Mouse (Mus musculus) heart, embryonic 15.5 days (tissue): ENCODE measurements around the gene Srrm3. TPM values are rescaled to one million over a fixed set of nuclear protein-coding genes. Genes with fewer than 3 reads are reported as not detected.

ENCODE experiments used
- ATAC-seq: fragments of 200-750 bp; cut with Nextera tagmentation; replicated peaks from 2 replicates; pipeline ENCODE4 v1.8.0; 2017; ENCODE audit warnings: low read depth, moderate TSS enrichment; ENCODE audit not compliant: insufficient number of reproducible peaks, insufficient read depth, low FRiP score
- H3K27ac ChIP-seq: fragments of 300-500 bp; sonication (generic); 2 replicates; pipeline ENCODE4 v1.5.1; 2015; ENCODE audit warnings: mild to moderate bottlenecking, inconsistent platforms
- H3K27me3 ChIP-seq: fragments of 300-500 bp; sonication (generic); 2 replicates; pipeline ENCODE4 v1.6.1; 2015; ENCODE audit warnings: inconsistent platforms
- H3K36me3 ChIP-seq: fragments of 300-500 bp; sonication (generic); 2 replicates; pipeline ENCODE4 v1.6.1; 2015; ENCODE audit warnings: mild to moderate bottlenecking, inconsistent platforms
- H3K4me1 ChIP-seq: fragments of 300-500 bp; sonication (generic); replicated peaks from 2 replicates; pipeline ENCODE4 v1.6.1; 2015; ENCODE audit warnings: inconsistent platforms
- H3K4me2 ChIP-seq: fragments of 300-500 bp; sonication (generic); 2 replicates; pipeline ENCODE4 v1.6.1; 2015; ENCODE audit warnings: inconsistent platforms, mild to moderate bottlenecking, moderate library complexity
- H3K4me3 ChIP-seq: fragments of 300-500 bp; sonication (generic); 2 replicates; pipeline ENCODE4 v1.5.1; 2015; ENCODE audit warnings: mild to moderate bottlenecking, inconsistent platforms
- H3K9ac ChIP-seq: fragments of 300-500 bp; sonication (generic); 2 replicates; pipeline ENCODE4 v1.6.1; 2015; ENCODE audit warnings: mild to moderate bottlenecking, inconsistent platforms
- H3K9me3 ChIP-seq: fragments of 300-500 bp; sonication (generic); replicated peaks from 2 replicates; pipeline ENCODE4 v1.6.1; 2016; ENCODE audit warnings: inconsistent platforms
- WGBS: fragments of 180-500 bp; shearing (Covaris S2); methylation state at CpG from one replicate; pipeline ENCODE4 v1.1.7; 2015; ENCODE audit warnings: mixed read lengths; 5-methylcytosine and 5-hydroxymethylcytosine counted together
- polyA plus RNA-seq: library from polyadenylated mRNA; unstranded; fragments of >200 nt; fragmentation: Nextera tagmentation; extraction: Ambion mirVana; gene quantifications from 2 replicates; pipeline ENCODE4 v1.2.1, GENCODE M21; 2015

The Srrm3 gene
- polyA plus RNA-seq, 1 experiment from 2014 or later, result 0.18 TPM

DNA sequence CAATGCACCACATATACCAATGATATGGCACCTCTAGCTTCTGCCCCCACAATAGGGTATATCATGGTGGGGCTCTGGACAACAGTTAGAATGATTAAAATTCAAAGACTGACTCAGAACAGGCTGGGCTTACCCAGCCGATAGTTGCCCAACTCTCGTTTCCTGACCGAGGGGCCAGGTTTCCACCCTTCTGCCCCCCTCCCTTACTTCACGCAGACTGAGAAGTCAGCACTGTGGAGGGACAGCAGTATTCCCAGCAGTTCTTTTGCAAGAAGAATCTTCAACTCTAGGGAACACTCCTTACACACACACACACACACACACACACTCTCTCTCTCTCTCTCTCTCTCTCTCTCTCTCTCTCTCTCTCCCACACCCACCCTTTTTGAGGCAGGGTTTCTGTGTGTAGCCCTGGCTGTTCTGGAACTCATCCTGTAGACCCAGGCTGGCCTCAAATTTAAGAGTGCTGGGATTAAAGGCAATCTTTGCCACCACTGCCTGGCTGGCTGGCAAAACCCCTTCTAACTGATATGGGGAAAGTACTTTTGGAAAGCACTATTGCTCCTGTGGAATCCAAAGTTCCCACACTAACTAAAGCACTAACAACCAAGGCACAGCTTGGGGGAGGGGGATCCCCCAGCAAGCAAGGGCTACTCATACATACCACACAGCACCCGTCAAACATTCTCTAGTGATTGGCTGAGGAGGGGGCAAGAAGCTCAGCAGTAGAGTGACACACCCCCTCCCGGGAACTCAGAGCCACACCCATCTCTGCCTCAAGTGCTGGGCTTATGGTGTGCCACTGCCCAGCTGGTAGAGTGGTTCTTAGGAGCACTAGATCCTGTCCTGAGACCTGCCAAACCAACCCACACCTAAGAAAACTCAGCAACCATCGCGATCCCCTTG, 98.9 kb downstream of the Srrm3 start:
- Histone ChIP-seq H3K4me3 (no peak overlapping the region), H3K9ac (no peak overlapping the region), H3K27me3 (no peaks in the 10 kb centered on the region), H3K4me1 (peaks cover 44% of the 10 kb centered on the region), H3K9me3 (no peaks in the 10 kb centered on the region), H3K36me3 (peaks cover 33% of the 10 kb centered on the region), H3K4me2 (no peak overlapping the region), H3K27ac (peak overlapping the region; percentile 45)
- WGBS, result 42% methylated on average over 8 of the region's 8 CpGs
- ATAC-seq, result no peak

DNA sequence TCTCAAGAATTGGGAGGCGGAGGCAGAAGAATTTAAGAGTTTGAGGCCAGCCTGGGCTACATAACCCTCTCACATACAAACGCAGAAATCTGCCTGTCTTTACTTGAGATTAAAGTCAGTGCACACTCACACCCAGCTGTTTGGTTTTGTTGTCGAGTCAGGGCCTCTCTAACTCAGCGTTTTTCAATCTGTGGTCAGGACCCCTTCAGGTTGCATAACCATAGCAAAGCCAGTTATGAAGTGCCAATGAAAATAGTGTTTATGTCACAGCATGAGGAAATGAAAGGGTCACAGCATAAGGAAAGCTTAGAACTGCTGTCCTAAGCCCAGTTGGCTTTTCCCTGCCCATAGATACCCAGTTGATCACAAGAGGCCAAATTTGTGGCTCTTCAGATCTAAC, 100.2 kb downstream of the Srrm3 start:
- H3K27ac ChIP-seq, result peak overlapping the region; percentile 5; the same call in 1 of the 2 replicates
- H3K4me2 ChIP-seq, result no peak overlapping the region
- no peak overlapping the region for H3K9ac ChIP-seq
- no peak for ATAC-seq
- WGBS, result 84% methylated on average over 4 of the region's 4 CpGs
- H3K4me3 ChIP-seq, result no peak overlapping the region
- no peaks in the 10 kb centered on the region for H3K9me3 ChIP-seq
- H3K27me3 ChIP-seq, result no peaks in the 10 kb centered on the region
- H3K36me3 ChIP-seq, result peaks cover 45% of the 10 kb centered on the region
- H3K4me1 ChIP-seq, result peaks cover 46% of the 10 kb centered on the region

DNA sequence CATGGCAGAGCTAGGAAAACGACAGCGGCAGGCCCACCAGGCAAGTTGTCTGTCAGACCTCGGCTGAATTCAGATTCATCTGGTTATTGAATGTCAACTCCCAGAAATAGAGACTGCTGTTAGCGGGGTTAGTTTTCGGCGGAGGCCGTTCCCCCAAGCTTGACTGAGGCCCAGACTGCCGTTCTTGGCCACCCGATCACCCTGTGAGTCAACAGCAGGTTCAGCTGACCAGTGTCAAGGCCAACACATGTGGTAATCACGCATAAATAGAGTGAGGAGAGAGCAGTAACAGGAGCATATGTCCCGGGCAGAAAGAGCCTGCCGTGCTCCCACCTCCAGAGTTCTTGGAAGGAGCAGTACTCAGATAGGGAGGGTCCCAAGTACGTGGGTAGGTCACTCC, 100.6 kb downstream of the Srrm3 start:
- 67% methylated on average over 13 of the region's 13 CpGs for WGBS
- Histone ChIP-seq H3K4me1 (peaks cover 50% of the 10 kb centered on the region), H3K27me3 (no peaks in the 10 kb centered on the region), H3K9ac (no peak overlapping the region), H3K4me3 (no peak overlapping the region), H3K9me3 (no peaks in the 10 kb centered on the region), H3K36me3 (peaks cover 45% of the 10 kb centered on the region), H3K27ac (peak overlapping the region; percentile 5), H3K4me2 (no peak overlapping the region)
- ATAC-seq, result no peak

- WGBS, result 83% methylated on average over 12 of the region's 12 CpGs
- ATAC-seq, result no peak
Measured at GRCm38 (mm10) chr5:135908185-135908584, 101.5 kb downstream of the Srrm3 start.

DNA sequence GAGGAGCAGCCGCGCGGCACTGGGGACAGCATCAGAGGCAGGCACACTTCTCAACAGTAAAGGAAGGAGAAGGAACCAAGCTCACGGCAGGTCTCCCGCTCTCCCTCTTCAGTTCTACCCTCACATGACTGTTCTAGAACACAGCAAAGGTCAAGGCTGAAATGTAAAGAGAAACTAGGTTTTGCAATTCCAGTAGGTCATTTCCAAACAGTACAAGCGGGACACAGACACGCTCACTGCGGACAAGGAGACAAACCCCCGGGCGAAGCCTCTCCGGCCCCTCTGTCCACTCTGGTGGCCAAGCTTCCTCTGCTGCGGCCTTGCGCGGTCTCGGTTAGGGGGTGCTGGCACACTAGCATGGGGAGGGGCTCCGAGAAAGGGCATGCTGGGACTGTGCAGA, 102.3 kb downstream of the Srrm3 start:
- WGBS, result 89% methylated on average over 16 of the region's 16 CpGs
- ATAC-seq, result no peak
- H3K27ac ChIP-seq, result no peak overlapping the region
- H3K9me3 ChIP-seq, result no peaks in the 10 kb centered on the region
- no peak overlapping the region for H3K4me3 ChIP-seq
- H3K4me1 ChIP-seq, result peaks cover 60% of the 10 kb centered on the region
- H3K36me3 ChIP-seq, result peaks cover 45% of the 10 kb centered on the region
- H3K9ac ChIP-seq, result no peak overlapping the region
- H3K4me2 ChIP-seq, result no peak overlapping the region
- H3K27me3 ChIP-seq, result no peaks in the 10 kb centered on the region

More at GRCm38 (mm10) chr5:135908185-135908584, 101.5 kb downstream of the Srrm3 start:
- H3K9me3 ChIP-seq, result no peaks in the 10 kb centered on the region
- H3K4me3 ChIP-seq, result no peak overlapping the region
- no peak overlapping the region for H3K4me2 ChIP-seq
- no peak overlapping the region for H3K9ac ChIP-seq
- peaks cover 45% of the 10 kb centered on the region for H3K36me3 ChIP-seq
- peaks cover 58% of the 10 kb centered on the region for H3K4me1 ChIP-seq
- H3K27me3 ChIP-seq, result no peaks in the 10 kb centered on the region
- H3K27ac ChIP-seq, result peak overlapping the region; percentile 5; the same call in 1 of the 2 replicates

GRCm38 (mm10) chr5:135909646-135910045, 103.0 kb downstream of the Srrm3 start:
- Histone ChIP-seq H3K9ac (no peak overlapping the region), H3K4me3 (no peak overlapping the region), H3K27me3 (no peaks in the 10 kb centered on the region), H3K27ac (no peak overlapping the region), H3K4me2 (no peak overlapping the region), H3K9me3 (no peaks in the 10 kb centered on the region), H3K4me1 (peaks cover 59% of the 10 kb centered on the region), H3K36me3 (peaks cover 45% of the 10 kb centered on the region)
- 78% methylated on average over 10 of the region's 10 CpGs for WGBS
- no peak for ATAC-seq

DNA sequence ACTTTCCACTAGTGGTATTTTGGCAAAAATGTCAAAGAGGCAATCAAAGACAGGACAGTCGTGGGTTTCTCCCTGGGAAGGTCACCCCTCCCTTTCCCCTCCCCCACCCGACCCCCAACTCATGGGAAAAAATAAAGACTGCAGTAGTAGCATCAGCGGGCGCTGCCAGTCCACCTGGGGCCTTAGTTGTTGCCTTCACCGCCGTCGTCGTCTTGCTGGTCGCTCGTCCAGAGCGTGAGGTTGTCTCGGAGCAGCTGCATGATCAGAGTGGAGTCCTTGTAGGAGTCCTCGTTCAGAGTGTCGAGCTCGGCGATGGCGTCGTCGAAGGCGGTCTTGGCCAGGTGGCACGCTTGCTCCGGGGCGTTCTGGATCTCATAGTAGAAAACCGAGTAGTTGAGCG, 104.1 kb downstream of the Srrm3 start:
- H3K9ac ChIP-seq, result no peak overlapping the region
- H3K9me3 ChIP-seq, result no peaks in the 10 kb centered on the region
- H3K4me3 ChIP-seq, result no peak overlapping the region
- no peak for ATAC-seq
- 87% methylated on average over 25 of the region's 25 CpGs for WGBS
- no peak overlapping the region for H3K27ac ChIP-seq
- H3K4me1 ChIP-seq, result peaks cover 62% of the 10 kb centered on the region
- H3K36me3 ChIP-seq, result peaks cover 45% of the 10 kb centered on the region
- H3K27me3 ChIP-seq, result no peaks in the 10 kb centered on the region
- no peak overlapping the region for H3K4me2 ChIP-seq

GRCm38 (mm10) chr5:135911633-135912220, 105.0 kb downstream of the Srrm3 start:
- ATAC-seq, result no peak

DNA sequence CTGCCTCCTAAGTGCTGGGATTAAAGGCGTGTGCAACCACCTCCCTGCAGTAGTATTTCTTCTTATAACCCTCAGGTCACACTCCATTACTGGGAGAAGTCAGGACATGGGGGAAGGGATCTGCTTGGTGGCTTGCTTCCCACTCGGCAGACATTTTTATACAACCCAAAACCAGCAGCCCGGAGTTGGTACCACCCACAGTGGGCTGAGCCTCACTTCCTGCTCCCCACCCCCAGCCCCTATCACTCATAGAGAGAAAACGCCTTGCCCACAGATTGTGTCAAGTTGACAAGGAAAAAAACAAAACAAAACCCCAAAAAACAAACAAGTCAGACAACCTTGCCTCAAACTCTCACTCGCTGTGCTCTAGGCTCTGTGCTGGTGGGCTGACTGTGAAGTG, 106.5 kb downstream of the Srrm3 start:
- H3K27me3 ChIP-seq, result no peaks in the 10 kb centered on the region
- peaks cover 56% of the 10 kb centered on the region for H3K4me1 ChIP-seq
- H3K36me3 ChIP-seq, result peaks cover 33% of the 10 kb centered on the region
- 65% methylated on average over 5 of the region's 5 CpGs for WGBS
- no peak for ATAC-seq
- no peak overlapping the region for H3K4me2 ChIP-seq
- no peak overlapping the region for H3K4me3 ChIP-seq
- peak overlapping the region; percentile 95 for H3K27ac ChIP-seq
- H3K9ac ChIP-seq, result no peak overlapping the region
- H3K9me3 ChIP-seq, result no peaks in the 10 kb centered on the region

More at GRCm38 (mm10) chr5:135911633-135912220, 105.0 kb downstream of the Srrm3 start:
- Histone ChIP-seq H3K27me3 (no peaks in the 10 kb centered on the region), H3K4me1 (peaks cover 63% of the 10 kb centered on the region), H3K9ac (no peak overlapping the region), H3K4me2 (no peak overlapping the region), H3K36me3 (peaks cover 42% of the 10 kb centered on the region), H3K4me3 (no peak overlapping the region), H3K27ac (no peak overlapping the region; the same call in 1 of the 2 replicates), H3K9me3 (no peaks in the 10 kb centered on the region)
- 78% methylated on average over 11 of the region's 11 CpGs for WGBS

DNA sequence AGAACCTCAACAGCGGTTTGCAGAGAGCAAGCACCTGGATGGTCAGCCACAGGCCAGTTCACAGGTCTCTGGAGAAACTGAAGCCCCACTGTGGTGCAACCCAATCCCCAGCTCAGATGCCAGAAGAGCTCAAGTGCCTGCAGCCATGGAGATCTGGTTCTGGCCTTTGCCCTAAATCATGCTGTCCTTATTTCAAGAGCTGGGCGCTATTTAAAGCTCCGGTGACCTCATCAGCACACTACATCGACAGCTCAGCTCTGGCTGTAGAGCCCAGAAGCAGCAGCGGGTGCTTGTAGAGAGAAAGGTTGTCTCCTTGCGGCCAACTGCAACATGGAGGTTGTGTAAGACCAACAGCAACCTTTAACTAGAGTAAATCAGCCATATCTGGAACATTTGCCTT, 107.5 kb downstream of the Srrm3 start:
- Histone ChIP-seq H3K4me3 (no peak overlapping the region), H3K9me3 (no peaks in the 10 kb centered on the region), H3K27me3 (no peaks in the 10 kb centered on the region), H3K9ac (0 out of 2 replicates have a peak overlapping the region, but pooled peaks have one; percentile 15), H3K4me1 (peaks cover 54% of the 10 kb centered on the region), H3K4me2 (peak overlapping the region; percentile 36), H3K27ac (peak overlapping the region; percentile 95), H3K36me3 (peaks cover 30% of the 10 kb centered on the region)
- WGBS, result 44% methylated on average over 6 of the region's 6 CpGs
- ATAC-seq, result peak; percentile 80

- Histone ChIP-seq H3K36me3 (peaks cover 24% of the 10 kb centered on the region), H3K4me2 (no peak overlapping the region), H3K4me3 (no peak overlapping the region), H3K4me1 (peaks cover 53% of the 10 kb centered on the region), H3K9me3 (no peaks in the 10 kb centered on the region), H3K9ac (no peak overlapping the region), H3K27ac (peak overlapping the region; percentile 68), H3K27me3 (no peaks in the 10 kb centered on the region)
- ATAC-seq, result no peak
- 59% methylated on average over 6 of the region's 6 CpGs for WGBS
Measured at GRCm38 (mm10) chr5:135916051-135916565, 109.4 kb downstream of the Srrm3 start.
